Mouse (Mus musculus) midbrain, embryonic 10.5 days (tissue): ENCODE measurements at regions not wholly inside any gene's neighbourhood (a gene's known extent, or its start where the extent isn't known, plus 50 kb on each side); places are given as distances from the start of the nearest gene placed in this dataset.

ENCODE experiments used
- DNase-seq: peaks from one replicate; pipeline ENCODE4 v3.0.0-alpha.2; 2017; ENCODE audit warnings: low spot score
- H3K27ac ChIP-seq: fragments of 300-500 bp; sonication (generic); replicated peaks from 2 replicates; pipeline ENCODE4 v1.5.1; 2016; ENCODE audit warnings: mild to moderate bottlenecking
- H3K27me3 ChIP-seq: fragments of 300-500 bp; sonication (generic); 2 replicates; pipeline ENCODE4 v1.6.1; 2016; ENCODE audit warnings: low read depth, mild to moderate bottlenecking; ENCODE audit not compliant: poor library complexity, severe bottlenecking
- H3K36me3 ChIP-seq: fragments of 300-500 bp; sonication (generic); 2 replicates; pipeline ENCODE4 v1.6.1; 2016; ENCODE audit warnings: mild to moderate bottlenecking, moderate library complexity
- H3K4me1 ChIP-seq: fragments of 300-500 bp; sonication (generic); 2 replicates; pipeline ENCODE4 v1.6.1; 2016
- H3K4me3 ChIP-seq: fragments of 300-500 bp; sonication (generic); 2 replicates; pipeline ENCODE4 v1.5.1; 2016; ENCODE audit warnings: mild to moderate bottlenecking, moderate library complexity
- H3K9me3 ChIP-seq: fragments of 300-500 bp; sonication (generic); replicated peaks from 2 replicates; pipeline ENCODE4 v1.6.1; 2016; ENCODE audit warnings: mild to moderate bottlenecking
- WGBS: fragments of 180-500 bp; shearing (Covaris S2); methylation state at CpG from one replicate; pipeline ENCODE4 v1.1.7; 2016; 5-methylcytosine and 5-hydroxymethylcytosine counted together

DNA sequence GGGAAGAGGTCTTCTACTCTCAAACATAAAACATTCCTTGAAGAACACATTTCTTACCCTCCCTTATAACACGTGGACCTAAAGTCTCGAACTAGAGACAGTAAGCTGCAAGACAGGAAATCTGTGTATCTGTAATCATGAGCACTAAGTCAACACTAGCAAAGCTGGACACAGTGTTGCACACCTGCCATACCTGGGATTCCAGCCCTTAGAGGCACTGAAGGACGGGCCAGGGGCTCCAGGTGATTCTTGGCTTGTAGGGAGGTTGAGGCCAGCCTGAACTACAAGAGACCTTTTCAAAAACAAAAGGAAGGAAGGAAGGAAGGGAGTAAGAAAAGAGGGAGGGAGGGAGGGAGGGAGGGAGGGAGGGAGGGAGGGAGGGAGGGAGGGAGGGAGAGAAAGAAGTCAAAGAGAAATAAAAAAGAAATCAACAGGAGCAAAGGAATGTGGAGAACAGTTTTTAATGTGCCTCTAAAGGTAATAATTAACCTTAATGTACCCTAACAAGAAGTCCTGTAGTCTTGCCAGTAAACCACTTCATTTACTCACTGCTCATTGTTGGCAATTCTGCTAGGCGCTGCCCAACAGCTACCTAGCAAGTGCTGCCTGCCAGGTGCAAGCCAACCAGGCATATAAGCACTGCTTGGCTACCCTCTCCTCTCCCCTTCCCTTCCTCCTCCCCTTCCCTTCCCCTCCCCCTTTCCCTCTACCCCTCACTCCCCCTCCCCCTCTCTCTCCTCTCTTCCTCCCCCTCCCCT is 401.0 kb upstream of the Acvr2a start:
- Histone ChIP-seq H3K4me1 (peaks cover 15% of the 10 kb centered on the region), H3K4me3 (no peak overlapping the region), H3K9me3 (no peaks in the 10 kb centered on the region), H3K27ac (no peak overlapping the region), H3K27me3 (no peaks in the 10 kb centered on the region), H3K36me3 (no peaks in the 10 kb centered on the region)
- DNase-seq, result no peak
- WGBS, result 82% methylated on average over 4 of the region's 4 CpGs

DNA sequence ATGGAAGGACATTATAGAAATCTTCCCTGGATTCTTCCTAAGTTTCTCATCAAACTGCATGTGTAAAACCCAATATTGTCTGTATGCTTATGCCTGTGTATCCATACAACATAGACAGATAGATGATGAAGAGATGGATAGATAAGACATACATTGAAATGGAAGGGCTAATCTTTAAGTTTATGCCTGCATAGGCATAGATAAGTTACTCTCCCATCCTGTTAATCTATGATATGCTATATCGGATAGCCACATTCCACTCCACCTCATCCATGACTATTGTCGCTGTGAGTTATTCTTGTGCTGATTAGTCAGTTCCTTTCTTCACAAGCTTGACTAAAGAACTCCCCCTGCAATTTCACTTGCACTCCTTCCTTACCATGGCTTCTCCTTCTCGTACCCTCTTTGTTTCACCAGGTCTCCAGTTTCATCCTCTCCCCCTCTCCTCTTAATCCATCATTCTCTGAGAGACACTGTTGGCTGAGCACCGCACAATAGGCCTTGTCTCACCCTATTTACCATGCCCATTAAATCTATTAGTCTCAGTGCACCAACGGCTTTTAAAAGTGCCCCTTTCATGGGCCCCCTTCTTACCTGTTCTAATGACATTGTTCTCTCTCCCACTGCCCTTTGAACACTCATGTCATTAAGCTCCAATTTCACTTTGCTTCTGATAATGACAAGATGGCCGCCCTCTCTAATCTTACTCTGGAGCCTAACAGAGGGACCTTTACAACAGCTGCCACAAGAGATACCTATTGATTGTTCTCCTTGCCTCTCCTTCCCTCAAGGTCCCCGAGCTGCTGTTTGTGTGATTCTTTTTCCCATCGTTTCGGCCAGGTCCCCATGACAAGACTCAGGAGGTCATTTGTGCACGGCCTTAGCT is 399.1 kb upstream of the Acvr2a start:
- Histone ChIP-seq H3K27ac (peak overlapping the region; percentile 43), H3K9me3 (no peaks in the 10 kb centered on the region), H3K36me3 (no peaks in the 10 kb centered on the region), H3K27me3 (0 out of 2 replicates have a peak, but pooled peaks cover 3% of the 10 kb centered on the region), H3K4me1 (peaks cover 15% of the 10 kb centered on the region), H3K4me3 (no peak overlapping the region)
- 38% methylated on average over 10 of the region's 10 CpGs for WGBS
- no peak for DNase-seq

DNA sequence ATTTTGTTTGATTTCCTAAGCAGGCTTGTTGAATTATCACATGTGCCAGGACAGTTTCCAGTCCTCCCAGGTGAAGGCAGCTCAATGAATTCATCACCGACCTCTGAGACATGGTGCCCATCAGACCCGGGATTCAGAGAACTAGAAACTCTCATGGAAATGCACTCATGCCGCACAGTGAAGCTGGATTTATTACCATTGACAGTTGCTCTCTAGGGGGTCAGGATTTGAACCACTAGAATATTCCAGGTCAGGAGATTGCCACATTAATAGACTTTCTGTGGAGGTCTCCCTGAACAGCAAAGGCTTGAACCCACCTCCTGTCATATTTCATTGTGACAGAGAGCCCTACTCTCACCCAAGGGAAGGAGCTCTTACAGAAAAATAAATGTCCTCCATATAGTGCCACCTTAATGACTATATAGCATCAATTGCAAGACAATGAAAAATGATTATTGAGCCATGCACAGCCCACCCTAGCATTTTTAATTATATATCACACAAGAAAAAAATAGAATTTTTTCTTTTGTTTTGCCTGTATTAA is 397.6 kb upstream of the Acvr2a start:
- no peak overlapping the region for H3K27ac ChIP-seq
- no peaks in the 10 kb centered on the region for H3K36me3 ChIP-seq
- 0 out of 2 replicates have a peak, but pooled peaks cover 3% of the 10 kb centered on the region for H3K27me3 ChIP-seq
- H3K9me3 ChIP-seq, result no peaks in the 10 kb centered on the region
- WGBS, result 88% methylated on average over 3 of the region's 3 CpGs
- H3K4me1 ChIP-seq, result peaks cover 15% of the 10 kb centered on the region
- no peak for DNase-seq
- no peak overlapping the region for H3K4me3 ChIP-seq

DNA sequence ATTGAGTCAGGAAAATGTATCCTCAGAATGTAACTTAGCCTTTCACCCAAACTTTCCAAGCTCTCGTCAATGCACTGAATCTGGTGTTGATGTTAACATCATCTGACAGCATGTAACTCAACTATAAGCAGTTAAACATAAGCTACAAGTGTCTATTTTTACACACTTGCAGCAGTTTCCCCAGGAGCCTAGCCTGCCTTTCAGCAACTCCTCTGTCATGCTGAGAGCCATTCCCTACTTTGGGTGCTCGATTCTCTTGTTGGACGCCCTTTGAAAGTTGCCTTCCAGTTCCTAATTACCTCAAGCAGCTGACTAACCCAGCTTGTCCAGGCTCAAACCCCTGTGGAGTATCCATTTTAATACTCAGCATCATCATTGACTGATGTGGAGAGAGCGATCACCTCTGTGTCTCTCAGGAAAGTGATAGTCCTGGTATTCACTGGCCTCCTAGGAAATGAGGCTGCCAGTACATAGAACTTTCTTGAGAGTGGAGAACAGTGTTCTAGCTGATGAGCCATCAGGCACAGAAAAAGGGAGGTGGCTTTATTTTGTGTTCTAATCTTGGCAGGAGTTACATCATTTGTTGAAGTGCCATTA is 396.8 kb upstream of the Acvr2a start:
- Histone ChIP-seq H3K27me3 (0 out of 2 replicates have a peak, but pooled peaks cover 3% of the 10 kb centered on the region), H3K36me3 (no peaks in the 10 kb centered on the region), H3K9me3 (no peaks in the 10 kb centered on the region), H3K4me3 (no peak overlapping the region), H3K27ac (no peak overlapping the region), H3K4me1 (peaks cover 15% of the 10 kb centered on the region)
- DNase-seq, result no peak
- WGBS, result 55% methylated on average over 4 of the region's 4 CpGs

DNA sequence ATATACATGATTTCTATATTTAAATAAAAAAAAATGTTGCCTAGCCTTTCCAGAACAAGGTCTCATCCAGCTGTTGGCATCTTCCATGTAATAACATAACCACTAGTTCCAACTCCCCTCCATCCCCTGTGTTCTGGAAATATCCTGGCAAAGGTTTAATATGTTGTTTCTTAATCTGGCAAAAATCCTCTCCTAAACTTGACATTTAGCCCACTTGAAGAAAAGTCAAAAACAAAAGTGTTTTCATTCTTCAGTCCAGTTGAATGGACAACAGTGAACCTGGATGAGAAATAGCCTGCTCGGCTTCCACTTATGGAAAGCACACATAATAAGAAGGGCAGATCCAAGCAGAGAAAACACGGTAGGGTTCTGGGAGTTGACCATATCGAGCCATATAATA is 393.1 kb upstream of the Acvr2a start:
- Histone ChIP-seq H3K36me3 (no peaks in the 10 kb centered on the region), H3K4me1 (peaks cover 36% of the 10 kb centered on the region), H3K27me3 (0 out of 2 replicates have a peak, but pooled peaks cover 3% of the 10 kb centered on the region), H3K4me3 (no peak overlapping the region), H3K27ac (no peak overlapping the region), H3K9me3 (no peaks in the 10 kb centered on the region)
- no peak for DNase-seq
- 92% methylated on average over 3 of the region's 3 CpGs for WGBS

DNA sequence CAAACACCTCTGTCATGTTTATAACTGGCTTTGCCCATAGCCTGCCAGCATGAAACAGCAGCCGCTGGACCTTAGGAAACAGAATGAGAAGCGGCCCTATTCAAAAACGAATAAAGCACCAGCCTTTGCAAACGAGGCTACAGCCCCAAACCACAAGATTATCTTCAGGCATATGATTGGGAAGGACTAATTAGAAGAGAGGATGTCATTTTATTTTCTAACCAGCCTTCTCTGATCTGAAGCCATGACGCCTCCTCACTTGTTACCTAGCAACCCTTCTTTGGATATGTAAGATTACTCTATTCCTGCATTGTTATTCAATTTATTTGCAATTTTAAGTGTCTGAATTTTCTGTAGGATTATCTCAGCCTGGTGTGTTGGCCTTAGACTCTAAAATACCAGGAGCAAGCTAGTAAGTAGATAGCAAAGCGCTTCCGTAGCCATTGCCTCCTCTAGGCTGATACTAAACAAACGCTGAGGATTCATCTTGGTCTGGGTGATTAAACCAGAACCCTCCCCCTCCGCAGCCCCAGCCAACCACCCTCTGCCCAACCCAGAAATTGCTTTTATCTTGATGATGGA is 390.0 kb upstream of the Acvr2a start:
- Histone ChIP-seq H3K4me3 (peak overlapping the region; percentile 36), H3K4me1 (peaks cover 53% of the 10 kb centered on the region), H3K27ac (peak overlapping the region; percentile 80), H3K36me3 (no peaks in the 10 kb centered on the region), H3K9me3 (no peaks in the 10 kb centered on the region), H3K27me3 (0 out of 2 replicates have a peak, but pooled peaks cover 3% of the 10 kb centered on the region)
- DNase-seq, result peak; percentile 40
- 11% methylated on average over 9 of the region's 9 CpGs for WGBS

DNA sequence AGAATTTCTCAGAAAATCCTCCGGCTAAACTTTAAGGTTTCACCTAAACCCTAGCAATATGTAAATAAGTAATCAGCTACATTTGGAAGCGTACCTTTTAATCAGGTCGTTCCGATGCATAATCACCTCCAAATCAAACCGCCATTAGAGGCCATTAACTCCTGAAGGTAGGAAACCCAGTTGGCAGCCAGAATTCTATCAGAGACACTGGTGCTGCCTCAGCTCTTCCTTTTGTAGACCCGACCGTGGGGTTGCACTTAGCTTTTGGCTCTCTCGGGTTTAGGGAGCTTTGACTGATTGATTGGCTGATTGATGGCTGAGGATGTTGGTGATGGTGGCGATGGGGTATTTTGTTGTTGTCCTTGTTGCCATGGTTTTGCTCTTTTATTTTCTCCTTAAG is 389.3 kb upstream of the Acvr2a start:
- WGBS, result 21% methylated on average over 9 of the region's 9 CpGs
- no peaks in the 10 kb centered on the region for H3K9me3 ChIP-seq
- peak overlapping the region; percentile 80; the same call in 1 of the 2 replicates for H3K27ac ChIP-seq
- H3K36me3 ChIP-seq, result no peaks in the 10 kb centered on the region
- no peaks in the 10 kb centered on the region for H3K27me3 ChIP-seq
- peaks cover 53% of the 10 kb centered on the region for H3K4me1 ChIP-seq
- peak overlapping the region; percentile 36 for H3K4me3 ChIP-seq
- DNase-seq, result peak; percentile 34

DNA sequence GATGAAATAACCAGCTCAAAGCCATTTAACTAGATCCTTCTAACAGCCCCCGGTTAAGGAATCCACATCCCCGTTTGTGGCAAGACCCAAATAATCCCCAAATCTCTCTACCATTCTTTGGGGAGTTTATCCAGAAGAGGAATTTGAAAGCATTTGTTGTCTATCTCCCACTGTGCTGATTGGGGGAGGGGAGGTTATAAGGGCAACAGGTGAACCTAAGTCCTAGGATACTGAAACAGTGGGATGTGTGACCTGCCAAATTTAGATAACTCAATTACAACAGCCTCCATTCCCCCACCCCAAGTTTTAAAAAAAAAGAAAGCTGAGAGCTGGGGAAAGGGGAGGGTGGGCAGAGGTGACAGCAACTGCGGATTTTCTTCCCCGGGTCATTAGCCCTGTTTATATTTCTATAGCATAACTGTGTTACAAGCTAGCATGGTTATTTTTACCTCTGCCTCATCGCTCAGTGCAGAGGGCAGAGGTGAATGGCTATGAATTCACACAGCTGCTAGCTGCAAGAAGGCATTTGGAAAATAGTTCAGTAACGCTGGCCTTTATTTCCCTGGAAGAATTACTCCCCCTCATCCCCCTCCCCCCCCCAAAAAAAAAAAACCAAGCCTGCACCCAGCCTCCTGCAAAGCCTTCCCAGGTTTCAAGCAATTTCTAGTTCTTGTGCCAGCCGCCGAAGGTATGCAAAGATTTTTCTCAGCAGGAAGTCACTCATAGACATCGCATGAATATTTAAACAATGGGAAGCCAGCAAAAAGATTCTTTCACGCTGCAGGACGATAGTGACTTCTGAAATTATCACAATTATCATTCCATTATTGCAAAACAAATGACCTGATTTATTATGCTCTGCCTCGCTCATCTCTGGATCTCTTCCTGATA is 388.5 kb upstream of the Acvr2a start:
- Histone ChIP-seq H3K27ac (no peak overlapping the region), H3K36me3 (no peaks in the 10 kb centered on the region), H3K4me3 (peak overlapping the region; percentile 14; the same call in 1 of the 2 replicates), H3K9me3 (no peaks in the 10 kb centered on the region), H3K4me1 (peaks cover 53% of the 10 kb centered on the region), H3K27me3 (no peaks in the 10 kb centered on the region)
- DNase-seq, result no peak
- 15% methylated on average over 12 of the region's 12 CpGs for WGBS

DNA sequence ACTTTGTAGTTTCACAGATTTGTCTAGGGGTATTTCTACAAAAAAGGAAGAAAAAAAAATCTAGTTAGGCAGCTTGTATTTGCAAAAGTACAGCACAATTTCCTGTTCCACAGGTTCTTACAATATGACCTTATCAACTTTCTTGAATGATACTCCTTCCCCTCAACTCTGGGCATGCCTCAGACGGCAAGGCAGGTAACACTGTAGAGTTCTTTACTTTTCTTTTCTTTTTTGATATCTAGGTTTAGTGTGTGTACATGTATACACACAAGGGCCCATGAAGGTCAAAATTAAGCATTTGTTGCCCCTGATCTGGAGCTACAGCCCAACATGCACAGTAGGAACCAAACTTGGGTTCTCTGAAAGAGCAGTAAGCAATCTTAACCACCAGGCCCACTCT is 381.4 kb upstream of the Acvr2a start:
- Histone ChIP-seq H3K27me3 (no peaks in the 10 kb centered on the region), H3K4me1 (peaks cover 3% of the 10 kb centered on the region), H3K27ac (no peak overlapping the region), H3K9me3 (no peaks in the 10 kb centered on the region), H3K36me3 (no peaks in the 10 kb centered on the region), H3K4me3 (no peak overlapping the region)
- DNase-seq, result no peak
- WGBS, result 81% methylated on average over 1 of the region's 1 CpGs

DNA sequence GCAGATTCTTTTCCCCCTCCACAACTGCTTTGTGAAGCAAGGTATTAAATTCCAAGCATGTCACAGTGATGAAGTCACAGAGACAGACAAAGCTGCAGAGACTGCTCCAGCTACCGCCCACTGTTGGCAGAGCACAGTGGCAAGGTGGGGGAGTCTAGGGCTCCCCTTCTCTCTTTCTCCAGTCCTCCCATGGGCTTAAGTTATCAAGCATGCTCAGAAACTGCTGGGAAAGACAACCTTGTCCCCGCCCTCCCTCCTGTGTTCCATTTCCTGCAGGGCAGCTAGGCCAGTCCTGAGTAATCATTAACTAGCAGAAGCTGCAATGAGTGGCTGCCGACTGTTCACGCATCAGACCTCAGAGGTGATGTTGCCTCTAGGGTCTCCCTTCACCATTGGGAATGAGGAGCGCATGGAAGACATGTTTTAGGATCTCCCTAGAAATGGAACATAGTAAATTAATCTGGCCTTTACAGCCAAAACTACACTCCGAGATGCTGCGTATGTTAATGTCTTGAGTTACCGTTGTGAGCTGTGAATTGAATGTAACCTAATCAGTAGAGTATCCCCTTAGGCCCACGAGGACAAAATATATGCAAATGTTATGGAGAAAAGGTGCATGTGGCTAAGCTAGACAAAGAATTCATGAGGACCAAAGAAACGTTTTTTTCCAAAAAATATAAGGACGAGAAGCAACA is 372.5 kb upstream of the Acvr2a start:
- H3K27ac ChIP-seq, result peak overlapping the region; percentile 61
- DNase-seq, result no peak

DNA sequence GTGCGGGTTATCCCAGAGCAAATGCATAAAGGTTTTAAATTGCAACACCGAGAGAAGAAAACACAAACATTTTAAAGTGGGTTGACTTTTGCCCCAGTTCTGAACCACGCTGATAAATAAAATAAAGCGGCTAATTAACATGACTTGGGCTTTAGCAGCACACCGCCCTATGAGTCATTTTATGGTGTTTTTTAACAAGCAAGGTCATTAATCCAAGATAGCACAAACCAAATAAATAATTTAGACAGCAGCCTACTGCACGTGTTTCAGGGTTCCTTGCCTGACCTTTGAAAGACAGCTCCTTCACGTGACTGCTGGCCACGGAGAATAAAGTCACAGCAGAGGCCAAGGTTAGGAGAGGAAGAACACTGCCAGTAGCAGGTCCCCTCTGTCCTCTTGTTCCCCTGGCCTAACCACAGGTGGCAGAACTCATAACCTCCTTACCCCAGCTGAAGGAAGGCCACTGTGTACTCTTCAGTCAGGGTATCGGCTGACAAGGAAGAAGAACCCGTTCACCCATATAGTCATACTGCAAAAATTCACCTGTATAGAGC is 371.8 kb upstream of the Acvr2a start:
- H3K27me3 ChIP-seq, result no peaks in the 10 kb centered on the region
- WGBS, result 90% methylated on average over 10 of the region's 10 CpGs
- H3K4me3 ChIP-seq, result no peak overlapping the region
- no peak for DNase-seq
- H3K4me1 ChIP-seq, result peaks cover 22% of the 10 kb centered on the region
- no peaks in the 10 kb centered on the region for H3K36me3 ChIP-seq
- no peaks in the 10 kb centered on the region for H3K9me3 ChIP-seq
- H3K27ac ChIP-seq, result no peak overlapping the region

More for the DNA sequence above, 372.5 kb upstream of the Acvr2a start:
- no peak overlapping the region for H3K4me3 ChIP-seq
- no peaks in the 10 kb centered on the region for H3K27me3 ChIP-seq
- H3K9me3 ChIP-seq, result no peaks in the 10 kb centered on the region
- WGBS, result 73% methylated on average over 11 of the region's 11 CpGs
- H3K36me3 ChIP-seq, result no peaks in the 10 kb centered on the region
- H3K4me1 ChIP-seq, result peaks cover 21% of the 10 kb centered on the region
